ENCODE assay signal across 8 mouse cellular contexts in the genomic region with DNA sequence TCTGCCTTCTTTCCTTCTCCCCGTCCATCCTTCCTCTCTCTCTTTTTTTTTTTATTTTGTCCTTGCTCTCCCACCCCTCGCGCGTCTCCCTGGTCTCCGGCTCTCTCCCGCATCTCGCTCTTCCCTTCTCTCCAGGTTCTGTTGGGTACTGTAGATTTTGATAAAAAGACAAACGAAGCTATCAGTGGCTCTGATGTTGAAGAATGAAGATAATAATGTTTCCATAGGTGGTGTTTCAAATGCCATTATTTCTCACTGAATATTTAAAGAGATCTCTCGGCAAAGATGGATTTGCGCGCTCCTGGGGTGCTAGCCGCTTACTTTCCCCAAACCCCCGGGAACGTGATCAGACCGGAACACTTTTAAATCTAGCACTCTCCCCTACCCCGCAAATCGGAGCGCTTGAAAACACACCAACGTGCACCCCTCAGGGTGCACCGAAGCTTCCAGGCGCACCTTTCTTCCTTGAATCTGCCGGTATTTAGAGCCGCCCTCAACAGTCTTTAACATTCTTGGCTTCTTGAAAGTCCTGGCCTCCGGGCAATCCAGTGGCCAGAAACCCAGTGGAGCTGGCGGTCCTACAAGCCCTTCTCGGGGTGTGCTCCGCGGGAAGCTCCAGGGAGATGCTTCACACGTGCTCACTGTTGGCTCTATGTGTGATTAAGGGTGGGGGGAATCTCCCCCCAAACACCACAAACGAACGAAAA. TPM values are rescaled to one million over a fixed set of nuclear protein-coding genes. Genes with fewer than 3 reads are reported as not detected.
DNase-seq lines count a peak whose midpoint lies in the region; ATAC-seq and TF ChIP-seq lines count a peak whose summit lies in the region.

No protein-coding gene starts in this region.

- H3K27me3 ChIP-seq in hindbrain, embryonic 16.5 days (replicated peaks; ENCODE audit: control insufficient read depth, insufficient read depth, low read length): peaks cover 23% of the 10 kb centered on the region
- H3K27me3 ChIP-seq in liver, postnatal 0 days (ENCODE audit: insufficient read depth, low read length): peaks cover 75% of the 10 kb centered on the region

- peak overlapping the region; percentile 89 for H3K4me2 ChIP-seq in hindbrain, embryonic 16.5 days (ENCODE audit: low read length)
- peak overlapping the region; percentile 66 for H3K4me2 ChIP-seq in liver, postnatal 0 days (ENCODE audit: low read depth, low read length)

- no peak for DNase-seq in ES-E14 (ENCODE audit: low read depth, low spot score)
- DNase-seq in embryo, embryonic 10.5 days (ENCODE audit: low spot score): peak; percentile 67
- DNase-seq in liver, postnatal 0 days: no peak
- DNase-seq in urinary bladder, postnatal 10 days (ENCODE audit: low spot score): no peak
- no peak for DNase-seq in layer of hippocampus, postnatal 36 days
- no peak for DNase-seq in testis, postnatal 10 days (ENCODE audit: low spot score)
- no peak for DNase-seq in right cerebral cortex, adult 2 months (ENCODE audit: low spot score in 2 of 2)

- H3K27ac ChIP-seq in ES-E14 (ENCODE audit: insufficient read depth, low read depth, low read length, poor library complexity, severe bottlenecking): peak overlapping the region; percentile 64; the same call in 1 of the 2 replicates
- H3K27ac ChIP-seq in hindbrain, embryonic 16.5 days (ENCODE audit: low read depth, low read length): peak overlapping the region; percentile 75
- H3K27ac ChIP-seq in liver, postnatal 0 days (ENCODE audit: low read depth): peak overlapping the region; percentile 91; the same call in 1 of the 2 replicates

- peak overlapping the region; percentile 97 for H3K9ac ChIP-seq in ES-E14 (ENCODE audit: insufficient read depth, low read depth, low read length, poor library complexity, severe bottlenecking)
- H3K9ac ChIP-seq in hindbrain, embryonic 16.5 days (ENCODE audit: low read depth, low read length): peak overlapping the region; percentile 19; the same call in 1 of the 2 replicates
- no peak overlapping the region; the same call in 1 of the 2 replicates for H3K9ac ChIP-seq in liver, postnatal 0 days (replicated peaks)

- peak overlapping the region; percentile 85 to 98 for H3K4me3 ChIP-seq in ES-E14 (ENCODE audit: insufficient read depth in 1 of 2, low read depth in 1 of 2, low read length in 2 of 2, poor library complexity in 1 of 2, severe bottlenecking in 1 of 2)
- peak overlapping the region; percentile 53 for H3K4me3 ChIP-seq in hindbrain, embryonic 16.5 days (ENCODE audit: low read length)
- peak overlapping the region; percentile 57 for H3K4me3 ChIP-seq in liver, postnatal 0 days (ENCODE audit: low read depth, low read length)

- in situ Hi-C loops in ES-E14 (cut with MboI; ENCODE audit: low sequenced_read_pairs in 2 of 2, unreplicated experiment in 2 of 2): no loop called here

- whole genome bisulfite sequencing in hindbrain, embryonic 16.5 days: under 1% methylated on average over 31 of the region's 31 CpGs
- 2% methylated on average over 31 of the region's 31 CpGs for WGBS in liver, postnatal 0 days (ENCODE audit: insufficient replicate concordance)

- no peak for TF ChIP-seq CTCF in liver, postnatal 0 days (IDR thresholded peaks at IDR 0.05; ENCODE audit: low read depth)

- no peak for TF ChIP-seq EP300 in liver, postnatal 0 days (IDR thresholded peaks at IDR 0.05; ENCODE audit: low read depth)

- H3K9me3 ChIP-seq in ES-E14 (ENCODE audit: control insufficient read depth, insufficient read depth, low read depth, low read length): no peaks in the 10 kb centered on the region
- no peaks in the 10 kb centered on the region for H3K9me3 ChIP-seq in hindbrain, embryonic 16.5 days (ENCODE audit: control insufficient read depth, low read length)
- H3K9me3 ChIP-seq in liver, postnatal 0 days (ENCODE audit: low read length): no peaks in the 10 kb centered on the region

- no peak for ATAC-seq in hindbrain, embryonic 16.5 days
- ATAC-seq in liver, postnatal 0 days: no peak

- peaks cover 3 to 6% of the 10 kb centered on the region in 2 experiments; a peak in 3 of 4 replicates for H3K4me1 ChIP-seq in ES-E14 (ENCODE audit: control insufficient read depth in 2 of 2, insufficient read depth in 2 of 2, low read length in 2 of 2, poor library complexity in 1 of 2)
- H3K4me1 ChIP-seq in hindbrain, embryonic 16.5 days (ENCODE audit: control insufficient read depth, insufficient read depth, low read depth, low read length): peaks cover 32% of the 10 kb centered on the region
- no peaks in the 10 kb centered on the region for H3K4me1 ChIP-seq in liver, postnatal 0 days (ENCODE audit: insufficient read depth)

- peaks cover 15% of the 10 kb centered on the region for H3K36me3 ChIP-seq in ES-E14 (ENCODE audit: control insufficient read depth, insufficient read depth, low read length, poor library complexity, severe bottlenecking)
- no peaks in the 10 kb centered on the region for H3K36me3 ChIP-seq in hindbrain, embryonic 16.5 days (ENCODE audit: control insufficient read depth, insufficient read depth, low read length)
- H3K36me3 ChIP-seq in liver, postnatal 0 days (replicated peaks; ENCODE audit: insufficient read depth, low read length): no peaks in the 10 kb centered on the region

TF ChIP-seq in ES-E14, 5 proteins besides CTCF, POLR2A, EP300 and RAD21:
- TF ChIP-seq CHD2 (IDR thresholded peaks at IDR 0.05; ENCODE audit: low read depth, low read length) (no peak), HCFC1 (IDR thresholded peaks at IDR 0.05; ENCODE audit: borderline replicate concordance, insufficient read depth, low read length) (no peak), ZC3H11A (IDR thresholded peaks at IDR 0.05; ENCODE audit: borderline replicate concordance, low read depth, low read length) (no peak), MAFK (IDR thresholded peaks at IDR 0.05; ENCODE audit: insufficient read depth, low read depth, low read length) (no peak), ZNF384 (IDR thresholded peaks at IDR 0.05; ENCODE audit: low read depth, low read length) (no peak)

RNA-seq across cellular contexts. Expression of a gene that starts 0.7 kb away (rescaled TPM):
- total RNA-seq in ES-E14 (2012; rRNA removed): 22.5 and 26.4 TPM in 2 replicates
- polyA plus RNA-seq in hindbrain, embryonic 16.5 days (2015; fragmentation: Nextera tagmentation; extraction: Ambion mirVana): 5.3 and 7.2 TPM in 2 replicates
- 3.3 and 3.9 TPM in 2 replicates for polyA plus RNA-seq in liver, postnatal 0 days (2015; fragmentation: Nextera tagmentation; extraction: Ambion mirVana)
- 10 to 100 TPM; 11.8 to 13.9 TPM for total RNA-seq in layer of hippocampus, postnatal 36 days (2021)
